Mouse (Mus musculus) ES-E14 (cell line): ENCODE results near the gene Rasl12. TPM values are rescaled to one million over a fixed set of nuclear protein-coding genes. Genes with fewer than 3 reads are reported as not detected.

Experiments
- DNase-seq: peaks from one replicate; pipeline ENCODE4 v3.0.0-alpha.2; 2013; ENCODE audit warnings: low read depth, low spot score
- H3K27ac ChIP-seq: 2 replicates; pipeline ENCODE4 v1.5.1; 2012; ENCODE audit warnings: low read depth, mild to moderate bottlenecking, low read length, moderate library complexity, mixed read lengths; ENCODE audit not compliant: poor library complexity, insufficient read depth, severe bottlenecking
- H3K36me3 ChIP-seq: 2 replicates; pipeline ENCODE4 v1.6.1; 2012; ENCODE audit warnings: mild to moderate bottlenecking, low read length, moderate library complexity, mixed read lengths; ENCODE audit not compliant: control insufficient read depth, poor library complexity, insufficient read depth, severe bottlenecking
- H3K4me1 ChIP-seq, 2 experiments: fragments of 150-350 bp in 1 of 2; sonication (generic) in 1 of 2; 2 replicates each; pipeline ENCODE4 v1.6.1; 2012; ENCODE audit warnings: low read length in 2 of 2, mild to moderate bottlenecking in 1 of 2, mixed read lengths in 1 of 2; ENCODE audit not compliant: control insufficient read depth in 2 of 2, insufficient read depth in 2 of 2, poor library complexity in 1 of 2
- H3K4me3 ChIP-seq, 2 experiments: fragments of 150-350 bp in 1 of 2; sonication (generic) in 1 of 2; 2 replicates each; pipeline ENCODE4 v1.5.1; 2012; ENCODE audit warnings: low read length in 2 of 2, low read depth in 1 of 2, mild to moderate bottlenecking in 1 of 2, mixed read lengths in 1 of 2; ENCODE audit not compliant: insufficient read depth in 1 of 2, poor library complexity in 1 of 2, severe bottlenecking in 1 of 2
- H3K9ac ChIP-seq: 2 replicates; pipeline ENCODE4 v1.6.1; 2012; ENCODE audit warnings: low read depth, mild to moderate bottlenecking, low read length, mixed read lengths; ENCODE audit not compliant: poor library complexity, insufficient read depth, severe bottlenecking
- H3K9me3 ChIP-seq: fragments of 150-350 bp; sonication (generic); 2 replicates; pipeline ENCODE4 v1.6.1; 2012; ENCODE audit warnings: low read depth, mild to moderate bottlenecking, low read length; ENCODE audit not compliant: control insufficient read depth, insufficient read depth
- CHD2 ChIP-seq: IDR thresholded peaks from 2 replicates; pipeline ENCODE4 v1.6.1; 2014; ENCODE audit warnings: mild to moderate bottlenecking, low read depth, low read length, inconsistent platforms
- HCFC1 ChIP-seq: IDR thresholded peaks from 2 replicates; pipeline ENCODE4 v1.6.1; 2012; ENCODE audit warnings: low read length, inconsistent platforms, borderline replicate concordance; ENCODE audit not compliant: insufficient read depth
- MAFK ChIP-seq: IDR thresholded peaks from 2 replicates; pipeline ENCODE4 v1.6.1; 2014; ENCODE audit warnings: mild to moderate bottlenecking, low read depth, low read length, inconsistent platforms; ENCODE audit not compliant: insufficient read depth
- ZC3H11A ChIP-seq: IDR thresholded peaks from 2 replicates; pipeline ENCODE4 v1.6.1; 2012; ENCODE audit warnings: low read depth, mild to moderate bottlenecking, inconsistent platforms, low read length, borderline replicate concordance
- ZNF384 ChIP-seq: IDR thresholded peaks from 2 replicates; pipeline ENCODE4 v1.6.1; 2012; ENCODE audit warnings: low read depth, low read length, inconsistent platforms
- in situ Hi-C, 2 experiments: fragments of 600-800 bp; cut with MboI; formaldehyde crosslinking; loops; one replicate each; pipeline ENCODE4 v1.15.1; 2025; ENCODE audit warnings: low sequenced_read_pairs in 2 of 2, inconsistent platforms in 1 of 2; ENCODE audit not compliant: unreplicated experiment in 2 of 2
- total RNA-seq: library from RNA; depleted of rRNA; stranded (reverse); fragments of 300-350 nt; gene quantifications from 2 replicates; pipeline ENCODE4 v1.2.3, GENCODE M21; 2012

The Rasl12 gene
- total RNA-seq, 1 experiment: 0.18 TPM

DNA sequence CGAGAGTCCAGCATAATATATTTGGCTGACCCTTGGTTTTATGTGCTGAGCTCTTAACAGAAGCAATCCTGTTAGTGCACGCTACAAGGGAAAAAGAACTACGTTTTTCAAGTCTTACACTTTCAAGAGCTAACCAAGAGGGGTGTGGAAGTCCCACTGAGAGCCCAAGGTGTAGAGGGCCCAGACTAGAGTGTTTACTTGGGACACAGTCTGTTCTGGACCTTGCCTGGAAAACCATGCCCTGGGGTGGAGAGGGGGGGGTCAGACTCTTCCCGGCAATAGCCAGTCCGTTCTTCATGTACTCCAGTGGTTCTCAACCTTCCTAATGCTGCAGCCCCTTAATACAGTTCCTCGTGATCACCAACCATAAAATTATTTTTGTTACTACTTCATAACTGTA lies 1.6 kb downstream of the Rasl12 start:
- Histone ChIP-seq H3K4me1 (no peaks in the 10 kb centered on the region), H3K27ac (no peak overlapping the region), H3K9me3 (no peaks in the 10 kb centered on the region), H3K36me3 (no peaks in the 10 kb centered on the region), H3K9ac (no peak overlapping the region), H3K4me3 (no peak overlapping the region)
- no peak for DNase-seq
- TF ChIP-seq CHD2 (no peak), HCFC1 (no peak), MAFK (no peak), ZC3H11A (no peak), ZNF384 (no peak)
- in situ Hi-C loops: no loop called here

DNA sequence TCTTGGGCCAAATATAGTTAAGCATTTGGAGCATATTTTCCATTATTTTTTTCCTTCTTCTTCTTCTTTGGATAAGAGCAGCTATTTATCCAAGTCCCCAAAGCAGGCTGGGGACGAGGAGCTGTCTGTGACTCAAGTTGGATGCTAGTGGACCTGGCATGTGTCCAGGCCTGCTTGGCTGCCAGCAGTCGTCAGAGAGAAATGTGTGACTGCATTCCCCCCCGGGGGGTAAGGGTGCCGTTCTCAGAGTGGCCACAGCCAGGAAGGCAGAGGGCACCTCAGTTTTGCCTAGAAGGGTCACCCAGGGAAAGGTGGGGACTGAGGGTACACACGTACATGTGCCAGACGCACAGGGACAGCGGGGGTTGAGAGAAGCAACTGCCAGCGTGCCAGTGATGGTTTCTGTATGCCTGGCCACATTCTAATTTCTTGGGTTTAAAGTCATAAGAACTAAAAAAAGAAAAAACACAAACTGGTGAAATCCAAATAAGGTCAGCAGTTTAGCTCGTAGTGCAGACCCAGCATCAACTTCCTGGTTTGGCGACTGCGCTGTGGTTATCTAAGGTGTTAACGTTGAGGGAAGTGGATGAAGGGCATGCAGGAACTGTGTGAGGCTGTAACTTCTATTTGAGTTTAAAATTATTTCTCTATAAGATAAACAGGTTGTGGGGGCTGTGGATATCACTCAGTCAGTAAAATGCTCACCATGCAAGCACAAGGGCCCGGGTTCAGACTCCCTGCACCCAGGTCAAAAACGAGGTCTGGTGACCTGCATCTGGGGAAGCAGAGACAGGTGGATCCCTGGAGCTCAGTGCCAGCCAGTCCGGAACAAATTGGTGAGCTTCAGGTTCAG lies 6.3 kb downstream of the Rasl12 start:
- Histone ChIP-seq H3K36me3 (no peaks in the 10 kb centered on the region), H3K4me1 (no peaks in the 10 kb centered on the region), H3K9me3 (no peaks in the 10 kb centered on the region), H3K9ac (no peak overlapping the region), H3K27ac (no peak overlapping the region), H3K4me3 (no peak overlapping the region)
- no peak for TF ChIP-seq HCFC1
- TF ChIP-seq ZNF384: no peak
- TF ChIP-seq CHD2: no peak
- TF ChIP-seq ZC3H11A: no peak
- DNase-seq: no peak
- in situ Hi-C loops: no loop called here

GRCm38 (mm10) chr9:65405184-65405449 lies 6.8 kb downstream of the Rasl12 start:
- Histone ChIP-seq H3K36me3 (no peaks in the 10 kb centered on the region), H3K9ac (no peak overlapping the region), H3K4me1 (no peaks in the 10 kb centered on the region), H3K4me3 (no peak overlapping the region), H3K9me3 (no peaks in the 10 kb centered on the region), H3K27ac (no peak overlapping the region)
- DNase-seq: no peak
- in situ Hi-C loops: no loop called here
- TF ChIP-seq CHD2: no peak
- no peak for TF ChIP-seq ZNF384
- TF ChIP-seq HCFC1: no peak
- TF ChIP-seq ZC3H11A: no peak
- TF ChIP-seq MAFK: no peak

DNA sequence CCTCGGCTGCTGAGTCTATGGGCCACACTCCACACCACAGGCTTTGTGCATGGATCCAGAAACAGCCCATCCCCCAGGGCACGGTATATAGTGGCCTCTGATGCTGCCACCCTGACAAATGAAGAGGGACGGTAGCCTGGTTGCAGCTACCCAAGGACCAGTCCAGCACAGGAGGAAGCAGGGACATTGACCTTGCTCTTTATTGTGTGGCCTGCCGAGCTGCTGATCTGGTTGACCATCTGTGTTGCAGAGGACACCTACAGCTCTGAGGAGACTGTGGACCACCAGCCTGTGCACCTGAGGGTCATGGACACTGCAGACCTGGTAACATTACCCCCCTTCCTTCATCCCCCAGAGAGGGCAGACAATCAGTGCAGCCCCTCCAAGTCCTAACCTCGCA lies 9.0 kb downstream of the Rasl12 start:
- Histone ChIP-seq H3K4me1 (no peaks in the 10 kb centered on the region), H3K9ac (no peak overlapping the region), H3K36me3 (no peaks in the 10 kb centered on the region), H3K9me3 (no peaks in the 10 kb centered on the region), H3K27ac (no peak overlapping the region), H3K4me3 (no peak overlapping the region)
- in situ Hi-C loops: no loop called here
- no peak for DNase-seq
- no peak for TF ChIP-seq MAFK
- no peak for TF ChIP-seq HCFC1

GRCm38 (mm10) chr9:65407861-65408260 lies 9.6 kb downstream of the Rasl12 start:
- Histone ChIP-seq H3K36me3 (no peaks in the 10 kb centered on the region), H3K9ac (no peak overlapping the region), H3K27ac (no peak overlapping the region), H3K4me3 (no peak overlapping the region), H3K4me1 (no peaks in the 10 kb centered on the region), H3K9me3 (no peaks in the 10 kb centered on the region)
- DNase-seq: no peak
- in situ Hi-C loops: no loop called here
- no peak for TF ChIP-seq ZC3H11A
- no peak for TF ChIP-seq CHD2
- TF ChIP-seq ZNF384: no peak
- no peak for TF ChIP-seq HCFC1
- no peak for TF ChIP-seq MAFK
